Mouse (Mus musculus) cerebellum, adult 11-12 months (tissue): ENCODE measurements around the gene Ints5.
A peak's percentile ranks its signal among the peaks of the same experiment; 100 is the strongest.
"Not testable (repeated sequence)": the region's sequence is repeated elsewhere in the genome, so short reads cannot be mapped to it uniquely, and the experiment has no call there.

Experiments used
- DNase-seq: peaks from one replicate; pipeline ENCODE4 v3.0.0; 2022

Ints5 gene

DNA sequence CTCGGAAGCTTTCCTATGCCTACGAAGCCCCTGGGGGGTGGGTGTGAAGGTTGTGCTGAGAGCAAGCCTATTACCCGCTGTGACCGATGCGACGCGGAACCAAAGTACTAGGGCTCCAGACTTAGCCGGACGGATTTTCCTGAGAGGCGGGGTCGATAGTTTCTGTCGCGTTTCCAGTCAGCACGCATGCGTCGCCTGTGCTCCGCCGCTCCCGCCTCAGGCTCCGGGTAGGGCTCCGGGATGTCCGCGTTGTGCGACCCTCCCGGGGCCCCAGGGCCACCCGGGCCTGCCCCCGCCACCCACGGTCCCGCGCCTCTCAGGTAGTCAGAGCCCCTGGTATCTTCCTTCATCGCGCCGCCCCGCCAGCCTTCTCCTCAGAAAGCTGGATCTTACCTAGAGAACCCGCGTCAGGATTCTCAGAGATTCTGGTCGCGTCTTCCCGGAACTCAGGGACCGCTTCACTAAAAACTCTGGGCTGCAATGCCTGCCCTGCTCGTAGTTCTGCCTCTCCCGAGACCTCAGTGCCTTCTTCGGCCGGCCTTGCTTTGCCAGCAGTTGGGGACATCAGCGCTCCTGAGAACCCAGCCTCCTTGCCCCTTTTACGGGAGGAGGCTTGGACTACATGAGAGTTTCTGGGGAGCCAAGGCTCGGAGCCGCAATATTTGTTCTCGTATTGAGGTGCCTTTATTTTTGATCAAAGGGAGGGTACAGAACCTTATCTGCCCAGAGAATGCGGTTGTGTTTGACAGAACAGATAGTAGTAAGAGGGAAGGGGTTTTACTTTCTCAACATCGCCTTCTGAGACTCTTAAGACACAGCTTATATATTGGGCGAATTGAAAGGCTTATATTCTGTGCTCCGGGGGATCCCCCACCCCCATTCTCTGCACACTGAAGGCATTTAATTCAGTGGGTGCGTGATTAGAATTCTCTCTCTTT is at the start of gene Ints5:
Ints5 (plus strand) TSS at position 177 of the 938 bp plus-strand sequence.
- peak; percentile 83 for DNase-seq

DNA sequence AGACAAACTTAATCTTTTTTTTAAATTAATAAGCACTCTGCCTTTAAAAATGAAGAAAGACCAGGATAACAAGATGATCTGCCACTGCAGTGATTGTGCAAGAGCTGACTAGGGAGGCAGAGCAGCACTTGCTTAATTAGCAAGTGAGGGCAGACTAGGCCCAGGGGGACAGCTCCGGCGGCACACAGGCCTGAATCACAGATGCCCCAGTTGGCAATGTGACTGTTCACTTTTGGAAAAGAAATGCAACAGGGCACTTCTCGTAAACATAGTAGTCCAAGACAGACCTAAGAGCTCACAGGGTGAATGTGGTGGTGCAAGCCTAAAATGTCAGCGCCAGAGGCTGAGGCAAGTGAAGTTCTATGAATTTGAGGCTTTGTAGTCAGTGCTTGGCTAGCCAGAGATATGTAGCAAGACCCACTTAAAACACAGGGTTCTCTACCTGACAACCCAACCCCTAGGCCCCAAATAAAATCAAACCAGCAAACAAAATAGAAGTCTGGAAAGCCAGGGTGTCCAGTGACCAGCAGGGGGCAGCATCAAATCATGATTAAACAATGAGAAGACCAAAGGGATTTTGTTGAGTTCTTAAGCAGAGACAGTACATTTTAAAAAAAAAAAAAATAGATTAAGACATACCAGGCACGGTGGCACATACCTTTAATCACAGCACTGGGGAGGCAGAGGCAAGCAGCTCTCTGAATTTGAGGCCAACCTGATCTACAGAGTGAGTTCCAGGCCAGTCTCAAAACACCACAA is 48.3 kb upstream of the Ints5 start:
- peak; percentile 54 for DNase-seq

DNA sequence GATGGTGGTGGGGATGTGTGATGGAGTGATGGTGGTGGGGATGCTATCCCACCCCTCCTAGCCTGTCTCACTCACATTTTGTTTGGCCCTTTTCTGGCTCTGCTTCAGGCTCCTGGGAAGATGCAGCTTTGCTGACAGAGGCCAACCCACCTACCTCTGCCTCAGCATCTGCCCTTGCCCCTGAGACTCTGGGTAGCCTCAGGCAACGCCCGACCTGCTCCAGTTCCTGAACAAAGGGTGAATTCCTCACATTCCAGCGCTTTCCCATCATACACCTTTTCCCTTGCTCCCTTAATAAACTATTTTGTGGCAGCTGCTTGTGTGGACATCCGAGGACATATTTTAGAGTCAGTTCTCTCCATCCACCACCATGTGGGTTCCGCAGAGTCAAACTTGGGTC is 44.4 kb upstream of the Ints5 start:
- DNase-seq, result no peak

DNA sequence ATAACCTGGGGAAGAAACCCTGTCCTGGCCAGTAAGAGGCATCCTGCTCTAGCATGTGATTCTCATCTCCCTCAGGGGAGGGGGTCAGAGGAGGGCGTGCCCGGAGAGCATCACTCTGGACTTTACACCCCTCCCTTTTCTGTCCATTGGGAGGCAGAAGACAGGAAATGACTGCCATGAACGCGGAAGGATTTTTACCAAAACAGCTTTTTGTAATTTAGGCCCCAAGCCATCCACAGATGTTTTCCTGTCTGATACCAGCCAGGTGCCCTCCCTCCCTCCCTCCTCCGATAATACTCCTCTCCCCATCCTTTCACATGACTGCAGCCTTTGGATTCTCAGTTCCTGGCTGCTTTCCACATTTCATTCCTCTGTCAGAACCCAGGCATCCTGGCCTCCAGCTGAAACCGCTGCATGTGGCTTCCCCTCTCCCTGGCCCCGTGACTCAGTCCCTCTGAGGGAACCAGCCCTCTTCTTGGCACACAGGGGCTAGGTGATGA is 42.4 kb upstream of the Ints5 start, which contains the start of gene Lrrn4cl:
Lrrn4cl (plus strand) TSS at position 367 of the 500 bp plus-strand sequence.
- DNase-seq, result no peak

DNA sequence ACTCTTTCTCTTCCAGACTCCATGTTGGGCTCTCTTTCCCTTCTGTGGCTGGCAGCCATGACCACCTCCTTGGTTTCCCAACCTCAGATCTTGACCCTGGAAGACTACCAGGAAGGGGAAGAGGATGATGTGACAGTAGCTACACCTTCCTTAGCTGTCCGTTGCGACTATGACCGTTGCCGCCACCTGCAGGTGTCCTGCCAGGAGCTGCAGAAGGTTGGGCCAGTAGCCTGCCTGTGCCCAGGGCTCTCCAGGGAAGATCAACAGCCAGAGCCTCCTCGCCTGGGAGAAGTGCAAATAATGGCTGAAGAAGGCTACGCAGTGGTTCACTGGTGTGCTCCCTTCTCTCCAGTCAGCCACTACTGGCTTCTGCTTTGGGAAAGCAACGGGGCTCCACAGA is 41.2 kb upstream of the Ints5 start:
- no peak for DNase-seq

DNA sequence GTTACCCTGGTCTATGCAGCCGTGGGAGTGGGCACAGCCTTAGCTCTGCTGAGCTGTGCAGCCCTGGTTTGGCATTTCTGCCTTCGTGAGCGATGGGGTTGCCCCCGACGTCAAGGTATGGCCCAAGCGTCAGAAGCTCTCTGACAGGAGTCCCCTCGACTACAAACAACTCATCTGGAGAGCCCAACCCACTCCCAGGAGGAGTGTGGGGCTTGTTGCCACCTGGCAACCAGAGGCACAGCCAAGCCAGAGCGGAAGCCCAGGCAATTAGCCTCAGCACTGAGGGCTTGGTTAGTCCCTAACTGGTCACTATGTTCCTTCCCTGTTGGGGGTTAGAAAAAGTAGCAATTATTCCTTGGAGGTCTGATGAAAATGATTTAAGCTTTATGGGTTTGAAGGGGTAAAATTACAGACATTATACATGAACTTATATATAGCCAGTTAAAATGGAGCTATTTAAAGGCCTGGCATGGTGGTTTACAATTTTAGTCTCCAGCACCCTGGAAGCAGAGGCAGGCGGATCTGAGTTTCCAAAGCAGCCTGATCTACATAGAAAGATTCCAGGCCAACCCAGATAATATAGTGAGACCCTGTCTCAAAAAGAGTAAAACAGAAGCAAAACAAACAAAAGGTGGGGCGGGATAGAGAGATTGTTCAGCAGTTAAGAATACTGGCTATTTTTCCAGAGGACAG is 40.4 kb upstream of the Ints5 start:
- no peak for DNase-seq

DNA sequence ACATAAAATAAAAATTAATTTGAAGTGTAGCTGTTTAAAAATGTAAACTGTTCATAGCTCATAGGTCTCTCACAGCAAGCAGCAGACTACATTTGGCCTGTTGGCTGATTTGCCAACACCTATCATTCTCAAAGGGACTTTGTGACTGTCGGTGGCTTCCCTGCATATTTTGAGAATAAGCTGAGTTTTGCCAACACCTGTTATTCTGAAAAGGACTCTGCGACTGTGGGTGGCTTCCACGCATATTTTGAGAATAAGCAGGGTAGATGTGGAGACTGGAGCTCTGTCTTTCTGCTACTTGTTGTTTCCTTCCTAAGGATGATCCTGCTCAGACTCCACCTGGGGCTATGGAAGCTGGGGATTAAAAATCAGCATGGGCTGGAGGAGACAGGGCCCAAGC is 39.7 kb upstream of the Ints5 start:
- no peak for DNase-seq

DNA sequence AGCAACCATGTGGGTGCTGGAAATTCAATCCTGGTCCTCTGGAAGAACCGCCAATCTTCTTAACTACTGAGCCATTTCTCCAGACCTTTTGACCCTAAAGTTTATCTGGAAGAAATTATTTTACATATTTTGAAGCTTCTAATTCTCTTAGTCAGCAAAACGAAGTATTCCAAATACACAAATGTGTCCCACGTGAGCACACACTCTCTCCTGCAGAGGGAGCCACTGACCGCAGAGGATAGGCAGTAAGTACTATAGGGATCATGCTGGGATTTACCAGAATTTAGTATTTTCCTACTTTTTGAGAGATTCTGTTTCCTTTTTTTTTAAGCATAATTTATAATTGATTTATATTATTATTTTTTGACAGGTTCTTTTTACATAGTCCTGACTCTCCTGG is 35.1 kb upstream of the Ints5 start:
- DNase-seq, result no peak

DNA sequence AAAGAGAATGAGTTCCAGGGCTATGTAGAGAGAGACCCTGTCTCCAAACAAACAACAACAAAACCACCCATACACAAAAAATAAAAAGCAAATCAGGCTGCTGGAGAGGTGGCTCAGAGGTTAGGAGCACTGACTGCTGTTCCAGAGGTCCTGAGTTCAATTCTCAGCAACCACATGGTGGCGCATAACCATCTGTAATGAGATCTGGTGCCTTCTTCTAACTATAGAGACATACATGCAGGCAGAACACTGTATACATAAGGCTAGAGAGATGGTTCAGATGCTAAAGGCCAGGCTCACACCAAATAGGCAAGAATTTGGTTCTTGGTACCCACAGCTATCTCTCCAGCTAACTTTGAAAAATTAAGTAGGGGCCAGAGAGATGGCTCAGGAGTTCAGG is 33.8 kb upstream of the Ints5 start:
- DNase-seq, result no peak

DNA sequence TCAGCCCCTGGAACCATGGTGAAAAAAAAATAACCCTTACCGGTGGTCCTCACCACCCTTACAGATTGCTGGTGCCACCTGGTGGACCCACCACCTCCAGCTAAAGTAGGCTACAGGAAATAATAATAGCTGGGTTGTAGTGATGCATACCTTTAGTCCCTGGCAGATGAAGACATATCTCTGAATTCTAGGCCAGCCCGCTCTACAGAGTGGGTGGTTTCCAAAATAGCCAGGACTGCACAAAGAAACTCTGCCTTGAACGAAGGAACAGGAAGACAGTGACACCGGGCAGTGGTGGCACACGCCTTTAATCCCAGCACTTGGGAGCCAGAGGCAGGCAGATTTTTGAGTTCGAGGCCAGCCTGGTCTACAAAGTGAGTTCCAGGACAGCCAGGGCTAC is 28.5 kb upstream of the Ints5 start:
- DNase-seq, result no peak

DNA sequence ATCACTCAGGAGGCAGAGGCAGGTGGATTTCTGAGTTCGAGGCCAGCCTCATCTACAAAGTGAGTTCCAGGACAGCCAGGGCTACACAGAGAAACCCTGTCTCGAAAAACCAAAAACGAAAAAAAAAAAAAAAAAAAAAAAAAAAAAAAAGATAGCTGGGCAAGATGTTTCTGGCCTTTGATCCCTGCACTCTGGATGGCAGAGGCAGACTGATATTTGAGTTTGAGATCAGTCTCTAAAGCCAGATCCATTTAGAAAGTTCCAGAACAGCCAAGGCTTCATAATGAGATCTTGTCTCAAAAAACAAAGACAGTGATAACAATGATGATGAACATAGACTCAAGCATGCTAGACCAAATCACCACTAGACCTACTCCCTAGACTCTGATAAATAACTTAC is 22.4 kb upstream of the Ints5 start:
- DNase-seq, result not testable (repeated sequence)

DNA sequence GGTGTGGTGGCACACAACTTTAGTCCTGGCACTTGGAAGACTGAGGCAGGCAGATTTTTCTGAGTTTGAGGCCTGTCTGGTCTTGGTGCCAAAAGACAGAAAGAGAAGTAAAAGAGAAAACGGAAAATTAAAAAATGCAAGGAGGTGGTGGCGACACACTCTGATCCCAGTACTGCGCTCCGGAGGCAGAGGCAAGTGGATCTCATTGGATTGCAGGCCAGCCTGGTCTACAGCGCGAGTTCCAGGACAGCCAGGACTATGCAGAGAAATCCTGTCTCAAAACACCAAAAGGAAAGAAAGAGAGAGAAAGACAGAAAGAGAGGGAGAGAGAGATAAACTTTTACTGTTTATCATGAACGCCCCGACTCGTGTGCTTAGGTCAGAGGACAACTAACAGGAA is 22.0 kb upstream of the Ints5 start:
- no peak for DNase-seq

DNA sequence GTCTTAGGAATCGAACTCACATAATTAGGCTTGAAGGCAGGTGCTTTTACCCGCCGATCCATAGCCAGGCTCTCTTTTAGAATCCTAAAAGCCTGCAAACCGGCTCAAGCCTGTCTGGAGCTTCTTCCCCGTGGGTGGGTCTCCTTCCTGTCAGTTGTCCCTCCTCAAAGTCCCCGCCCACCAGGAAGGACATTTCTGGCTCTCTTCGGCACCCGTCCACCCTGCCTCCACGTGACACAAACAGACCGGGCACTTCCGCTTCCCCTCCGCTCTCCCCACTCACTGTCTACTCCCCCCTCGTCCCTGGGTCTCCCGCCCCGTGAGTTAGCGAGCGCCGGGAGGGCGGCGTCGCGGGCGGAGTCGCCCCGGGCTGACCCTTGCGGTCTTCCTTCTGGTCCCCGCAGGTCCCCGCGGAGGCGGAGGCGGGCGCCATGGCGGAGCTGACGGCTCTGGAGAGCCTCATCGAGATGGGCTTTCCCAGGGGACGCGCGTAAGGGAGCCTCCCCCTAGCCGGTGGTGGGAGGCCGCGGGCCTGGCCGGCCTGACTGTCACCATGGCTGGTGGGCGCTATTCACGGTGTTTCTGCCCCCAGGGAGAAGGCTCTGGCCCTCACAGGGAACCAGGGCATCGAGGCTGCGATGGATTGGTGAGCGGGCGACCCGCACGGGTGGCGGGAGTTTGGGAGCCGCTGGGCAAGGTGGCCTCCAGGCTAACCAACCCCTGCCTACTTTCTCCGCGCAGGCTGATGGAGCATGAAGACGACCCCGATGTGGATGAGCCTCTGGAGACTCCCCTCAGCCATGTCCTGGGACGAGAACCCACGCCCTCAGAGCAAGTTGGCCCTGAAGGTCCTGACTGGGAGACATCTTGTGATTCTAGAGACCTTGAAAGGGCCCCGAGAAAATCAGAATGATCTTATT is 21.3 kb upstream of the Ints5 start, which contains the start of gene Ubxn1:
Ubxn1 (plus strand) TSS at position 230 of the 920 bp plus-strand sequence.
- DNase-seq, result peak; percentile 97

DNA sequence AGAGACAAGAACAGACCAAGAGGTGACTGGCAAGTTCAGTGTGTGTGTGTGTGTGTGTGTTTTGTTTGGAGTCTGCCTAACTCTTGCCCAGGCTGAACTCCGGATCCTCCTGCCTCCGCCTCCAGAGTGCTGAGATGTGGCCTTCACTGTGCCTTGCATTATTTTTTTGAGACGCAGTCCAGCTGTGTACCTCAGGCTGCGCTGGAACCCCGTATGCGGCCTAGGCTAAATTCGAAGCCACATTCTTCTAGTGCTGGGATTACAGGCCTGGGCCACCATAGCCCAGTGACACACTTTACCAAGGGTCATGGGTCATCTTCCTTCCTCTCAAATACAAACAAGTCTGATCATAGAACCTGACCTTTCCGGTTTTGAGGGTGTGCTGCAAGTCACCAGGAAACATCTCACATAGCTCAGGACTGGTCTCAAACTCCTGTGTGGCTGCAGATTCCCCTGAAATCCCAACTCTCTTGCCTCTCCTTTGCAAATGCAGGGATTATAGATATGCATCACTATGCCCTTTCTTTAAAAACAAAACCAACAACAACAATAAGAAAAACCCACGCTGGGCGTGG is 20.5 kb upstream of the Ints5 start:
- DNase-seq, result no peak

DNA sequence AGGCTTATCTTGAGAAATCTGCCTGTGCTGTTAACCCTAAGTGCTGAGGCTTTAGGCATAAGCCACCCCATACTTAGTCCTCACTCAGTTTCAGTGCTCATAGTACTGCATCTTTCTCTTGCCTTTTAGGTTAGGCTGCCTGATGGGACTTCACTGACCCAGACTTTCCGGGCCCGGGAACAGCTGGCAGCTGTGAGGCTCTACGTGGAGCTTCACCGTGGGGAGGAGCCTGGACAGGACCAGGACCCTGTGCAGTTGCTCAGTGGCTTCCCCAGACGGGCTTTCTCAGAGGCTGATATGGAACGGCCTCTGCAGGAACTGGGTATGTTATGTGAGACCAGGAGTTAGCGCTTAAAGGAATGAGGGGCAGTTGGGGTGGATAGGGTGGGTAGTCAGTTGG is 17.8 kb upstream of the Ints5 start:
- DNase-seq, result no peak

DNA sequence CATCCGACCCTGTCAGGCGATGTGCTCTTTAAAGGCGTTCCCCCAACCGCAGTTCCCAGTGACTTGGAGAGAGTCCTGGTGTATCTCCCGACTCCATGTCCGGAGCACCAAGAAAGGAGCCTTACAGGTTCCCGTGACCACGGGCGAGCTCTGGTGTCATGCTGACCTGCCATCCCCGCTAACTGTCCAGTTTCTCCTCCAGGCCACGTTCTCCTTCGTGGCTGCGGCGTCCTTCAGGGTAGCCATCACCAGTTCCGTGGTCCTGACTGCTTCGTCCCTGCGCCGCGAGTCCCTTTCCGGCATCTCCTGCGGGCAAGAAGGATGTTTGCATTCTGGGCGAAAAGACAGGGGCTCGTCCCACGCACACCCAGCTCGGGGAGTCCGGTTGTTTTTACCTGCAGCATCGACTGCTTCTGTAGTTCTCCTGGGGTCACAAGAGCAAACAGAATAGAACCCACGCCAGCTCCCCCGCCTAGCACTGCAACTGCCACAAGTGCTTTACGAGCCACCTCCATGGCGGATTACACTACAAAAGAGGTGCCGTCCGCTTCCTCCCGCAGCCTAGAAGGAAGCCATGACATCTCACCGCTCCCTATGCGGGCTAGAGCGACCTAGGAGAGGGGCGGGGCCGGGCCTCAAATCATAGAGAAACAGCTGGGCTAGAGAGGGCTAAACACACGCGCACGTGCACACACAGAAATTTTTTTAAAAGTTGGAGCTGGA is 12.3 kb upstream of the Ints5 start, which contains the start of gene Uqcc3:
Uqcc3 (minus strand) TSS at position 613 of the 723 bp plus-strand sequence.
- peak; percentile 88 for DNase-seq

DNA sequence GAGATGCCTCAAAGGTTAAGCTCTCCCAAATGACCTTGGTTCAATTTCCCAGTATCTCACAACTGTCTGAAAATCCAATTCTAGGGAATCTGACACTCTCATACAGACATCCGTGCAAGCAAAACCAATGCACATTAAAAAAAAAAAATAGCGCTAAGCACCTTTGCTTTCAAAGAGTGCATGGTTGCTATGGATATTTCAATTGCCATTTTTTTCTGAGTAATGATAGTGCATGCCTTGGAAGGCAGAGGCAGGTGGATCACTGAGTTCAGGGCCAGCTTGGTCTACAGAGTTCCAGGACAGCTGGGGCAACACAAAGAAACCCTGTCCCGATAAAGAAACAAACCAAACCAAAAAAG is 11.8 kb upstream of the Ints5 start:
- no peak for DNase-seq

DNA sequence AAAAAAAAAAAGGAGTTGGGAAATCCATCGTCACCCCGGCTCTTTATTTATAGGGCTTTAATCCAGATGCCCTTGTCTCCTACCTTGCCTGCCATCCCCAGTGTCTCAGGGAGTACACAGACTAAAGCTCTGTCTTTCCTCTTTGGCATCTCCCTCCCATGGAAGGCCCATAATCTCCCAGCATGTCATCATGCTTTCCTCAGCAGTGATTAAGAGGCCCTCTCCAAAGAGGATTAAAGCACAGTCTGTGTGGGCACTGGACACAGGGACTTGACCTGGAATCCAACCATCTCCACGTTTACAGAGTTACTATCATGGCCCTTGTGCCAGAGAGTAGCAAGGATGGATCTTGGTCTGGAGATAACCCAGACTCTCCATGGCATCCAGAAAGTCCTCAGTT is 9.2 kb upstream of the Ints5 start, which contains the start of the genes Lbhd1 and Gm49403:
Lbhd1 (plus strand) TSS at position 117 of the 400 bp plus-strand sequence.
Gm49403 (plus strand) TSS at position 315 of the 400 bp plus-strand sequence.
- DNase-seq, result no peak

DNA sequence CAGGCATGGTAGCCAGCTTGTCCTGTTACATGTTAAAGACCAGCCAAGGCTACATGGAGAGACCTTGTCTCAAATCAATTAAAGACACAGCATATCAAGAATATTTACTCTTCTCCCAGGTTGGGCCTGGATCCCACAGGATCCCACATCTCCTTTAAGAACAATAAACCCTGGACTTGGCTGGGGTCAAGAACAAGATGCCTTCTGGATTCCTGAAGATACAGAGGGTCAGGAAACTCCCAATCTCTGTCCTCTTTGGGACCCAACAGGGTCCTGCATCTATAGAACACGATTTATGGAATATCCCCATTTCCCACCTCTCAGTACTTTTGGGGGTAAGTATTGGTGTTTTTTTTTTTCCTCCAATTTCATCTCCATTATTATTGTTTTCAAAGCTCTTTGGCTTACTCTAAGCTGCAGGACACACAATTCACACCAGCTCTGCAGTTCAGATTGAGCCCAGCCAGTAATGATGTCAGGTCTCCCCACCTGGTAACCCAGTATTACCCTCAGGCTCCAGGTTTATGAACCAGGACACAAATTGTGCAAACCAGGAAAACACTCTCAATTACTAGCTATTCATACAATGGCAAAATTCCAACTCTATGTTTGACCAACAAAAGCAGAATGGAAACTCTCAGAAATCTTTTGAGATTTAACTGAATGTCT is 5.8 kb upstream of the Ints5 start:
- DNase-seq, result no peak
